Mouse (Mus musculus) cerebellum, adult 2 months (tissue): ENCODE results near the gene Lrp3. TPM values are rescaled to one million over a fixed set of nuclear protein-coding genes. Genes with fewer than 3 reads are reported as not detected.
A peak's percentile ranks its signal among the peaks of the same experiment; 100 is the strongest.
"Not testable (repeated sequence)": the region's sequence is repeated elsewhere in the genome, so short reads cannot be mapped to it uniquely, and the experiment has no call there.

ENCODE experiments used
- DNase-seq, 2 experiments: peaks; one replicate each; pipeline ENCODE4 v3.0.0; 2021
- H3K27ac ChIP-seq: fragments of 200-500 bp; 2 replicates; pipeline ENCODE4 v1.5.1; 2012; ENCODE audit warnings: low read length, control low read depth, inconsistent platforms; ENCODE audit not compliant: insufficient read depth
- H3K27me3 ChIP-seq: fragments of 200-500 bp; 2 replicates; pipeline ENCODE4 v1.6.1; 2012; ENCODE audit warnings: inconsistent platforms, mild to moderate bottlenecking, low read length, moderate library complexity; ENCODE audit not compliant: control insufficient read depth, insufficient read depth
- H3K4me1 ChIP-seq: fragments of 200-500 bp; 2 replicates; pipeline ENCODE4 v1.6.1; 2011; ENCODE audit warnings: low read length; ENCODE audit not compliant: control insufficient read depth, insufficient read depth
- H3K4me3 ChIP-seq: fragments of 200-500 bp; replicated peaks from 2 replicates; pipeline ENCODE3; 2011; ENCODE audit warnings: mild to moderate bottlenecking, low read depth, low read length, control low read depth; ENCODE audit not compliant: insufficient read depth
- CTCF ChIP-seq: fragments of 200-500 bp; IDR thresholded peaks from 2 replicates; pipeline ENCODE4 v1.5.1; 2011; ENCODE audit warnings: low read depth, mild to moderate bottlenecking, control low read depth, low read length, moderate library complexity, borderline replicate concordance; ENCODE audit not compliant: insufficient read depth
- POLR2A ChIP-seq: fragments of 200-500 bp; IDR thresholded peaks from 2 replicates; pipeline ENCODE4 v1.6.1; 2011; ENCODE audit warnings: low read length, control low read depth, borderline replicate concordance; ENCODE audit not compliant: insufficient read depth
- WGBS: fragments of 180-500 bp; shearing (Covaris S2); methylation state at CpG from one replicate; pipeline ENCODE4 v1.1.7; 2018; 5-methylcytosine and 5-hydroxymethylcytosine counted together
- polyA plus RNA-seq: library from polyadenylated mRNA; depleted of rRNA; stranded (reverse); fragments of >200 nt; gene quantifications from 2 replicates; pipeline ENCODE4 v1.2.3, GENCODE M21; 2012; rRNA removed

Lrp3 gene
- polyA plus RNA-seq: 62.9 and 64.7 TPM in 2 replicates

- Histone ChIP-seq H3K27ac (peak within 1 kb of the TSS; percentile 95), H3K4me1 (peaks cover 10% of the 10 kb centered on the region), H3K27me3 (no peaks in the 10 kb centered on the region), H3K4me3 (peak within 1 kb of the TSS; percentile 89)
- WGBS: under 1% methylated on average over 53 of the region's 53 CpGs
- DNase-seq: peak; percentile 83 to 84
- TF ChIP-seq POLR2A (peak; percentile 46), CTCF (no peak)
Measured at GRCm38 (mm10) chr7:35215225-35215624, at the start of gene Lrp3. Lrp3 (minus strand) TSS chr7:35215498.

GRCm38 (mm10) chr7:35264746-35265145 is 49.4 kb upstream of the Lrp3 start:
- peak; percentile 64 for TF ChIP-seq CTCF
- TF ChIP-seq POLR2A: no peak
- no peaks in the 10 kb centered on the region for H3K4me1 ChIP-seq
- no peak overlapping the region for H3K4me3 ChIP-seq
- 14% methylated on average over 7 of the region's 7 CpGs for WGBS
- no peaks in the 10 kb centered on the region for H3K27me3 ChIP-seq
- peak; percentile 49 to 58 for DNase-seq
- H3K27ac ChIP-seq: no peak overlapping the region

GRCm38 (mm10) chr7:35263595-35264489 is 48.5 kb upstream of the Lrp3 start:
- Histone ChIP-seq H3K4me1 (no peaks in the 10 kb centered on the region), H3K27me3 (no peaks in the 10 kb centered on the region), H3K27ac (no peak overlapping the region), H3K4me3 (no peak overlapping the region)
- no peak for DNase-seq
- 83% methylated on average over 15 of the region's 15 CpGs for WGBS
- TF ChIP-seq CTCF: no peak
- no peak for TF ChIP-seq POLR2A

GRCm38 (mm10) chr7:35259384-35259783 is 44.1 kb upstream of the Lrp3 start:
- no peaks in the 10 kb centered on the region for H3K27me3 ChIP-seq
- no peak for TF ChIP-seq POLR2A
- peak; percentile 20; the same call in 1 of the 2 replicates for TF ChIP-seq CTCF
- no peak for DNase-seq
- H3K4me3 ChIP-seq: no peak overlapping the region
- no peak overlapping the region for H3K27ac ChIP-seq
- H3K4me1 ChIP-seq: no peaks in the 10 kb centered on the region
- 82% methylated on average over 8 of the region's 8 CpGs for WGBS

- 6% methylated on average over 7 of the region's 7 CpGs for WGBS
- Histone ChIP-seq H3K27me3 (no peaks in the 10 kb centered on the region), H3K4me1 (no peaks in the 10 kb centered on the region), H3K27ac (no peak overlapping the region), H3K4me3 (no peak overlapping the region)
- TF ChIP-seq POLR2A (no peak), CTCF (no peak)
- DNase-seq: no peak
Measured at GRCm38 (mm10) chr7:35258294-35258693, 43.0 kb upstream of the Lrp3 start.

- Histone ChIP-seq H3K4me3 (peak overlapping the region; percentile 28), H3K27ac (no peak overlapping the region), H3K27me3 (no peaks in the 10 kb centered on the region), H3K4me1 (no peaks in the 10 kb centered on the region)
- DNase-seq: peak; percentile 47 to 52
- TF ChIP-seq POLR2A: no peak
- peak; percentile 53; the same call in 1 of the 2 replicates for TF ChIP-seq CTCF
- WGBS: 3% methylated on average over 13 of the region's 13 CpGs
Measured at GRCm38 (mm10) chr7:35252041-35252558, 36.8 kb upstream of the Lrp3 start.

GRCm38 (mm10) chr7:35237935-35238334 is 22.6 kb upstream of the Lrp3 start:
- not testable (repeated sequence) for H3K27me3 ChIP-seq, H3K4me1 ChIP-seq, H3K27ac ChIP-seq, H3K4me3 ChIP-seq, DNase-seq
- 77% methylated on average over 3 of the region's 3 CpGs for WGBS

- H3K27me3 ChIP-seq: no peaks in the 10 kb centered on the region
- no peak for TF ChIP-seq POLR2A
- TF ChIP-seq CTCF: no peak
- 11% methylated on average over 9 of the region's 9 CpGs for WGBS
- H3K4me1 ChIP-seq: no peaks in the 10 kb centered on the region; the same call in 1 of the 2 replicates
- peak overlapping the region; percentile 77 for H3K4me3 ChIP-seq
- peak overlapping the region; percentile 68; the same call in 1 of the 2 replicates for H3K27ac ChIP-seq
- DNase-seq: peak; percentile 60 to 75
Measured at GRCm38 (mm10) chr7:35235308-35235707, 20.0 kb upstream of the Lrp3 start.
